Mouse (Mus musculus): Measurements from ENCODE around the gene Tk1. TPM values are rescaled to one million over a fixed set of nuclear protein-coding genes. Genes with fewer than 3 reads are reported as not detected.

The Tk1 gene
- 15.3 and 19.7 TPM in 2 replicates for polyA plus RNA-seq (2015; fragmentation: Nextera tagmentation; extraction: Ambion mirVana)

DNA sequence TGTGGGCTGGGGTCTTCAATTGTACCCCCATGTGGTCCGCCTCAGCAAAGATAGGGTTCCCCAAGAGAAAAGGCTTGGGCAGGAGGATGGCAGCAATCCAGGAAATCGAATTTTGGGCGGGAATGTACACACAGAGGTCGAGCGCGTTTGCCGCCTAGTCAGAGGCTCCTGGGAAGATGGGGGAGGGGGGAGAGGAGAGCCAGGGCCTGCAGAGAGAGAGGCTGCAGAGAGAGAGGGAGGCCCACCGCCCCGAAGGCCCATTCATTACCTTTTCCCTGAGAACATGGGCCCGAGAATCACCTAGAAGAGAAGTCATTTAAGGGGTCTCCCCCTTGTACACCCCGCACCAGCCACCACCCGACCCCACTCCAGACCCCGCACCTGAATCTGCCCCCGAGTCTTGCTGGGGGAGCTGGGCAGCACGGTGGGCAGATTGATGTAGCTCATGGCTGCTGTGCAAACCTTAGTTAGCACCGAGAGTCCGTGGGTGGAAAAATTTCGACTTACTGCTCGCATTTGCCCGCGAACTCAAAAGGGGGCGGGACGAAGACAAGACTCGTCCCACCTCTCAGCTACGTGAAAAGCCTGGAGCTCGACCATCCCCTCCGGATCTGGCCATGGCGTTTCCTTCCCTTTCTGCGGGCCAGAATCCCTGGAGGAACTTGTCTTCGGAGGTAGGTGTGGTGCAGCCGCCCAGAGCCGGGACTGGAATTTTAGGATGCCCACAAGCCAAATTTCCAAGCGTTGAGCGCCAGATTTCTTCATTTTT lies at the start of gene Tk1, which contains the start of gene Afmid:
Gene Tk1 (minus strand): TSS at position 760 of the 769 bp plus-strand sequence.
Gene Afmid (plus strand): TSS at position 592 of the 769 bp plus-strand sequence.
- under 1% methylated on average over 34 of the region's 34 CpGs for WGBS
- ATAC-seq (replicated peaks), result peak; percentile 51; the same call in 1 of the 2 replicates
- peaks cover 33% of the 10 kb centered on the region for H3K4me1 ChIP-seq
- peak within 1 kb of the TSS; percentile 28 for H3K9ac ChIP-seq
- peak within 1 kb of the TSS; percentile 48 for H3K27ac ChIP-seq
- H3K4me3 ChIP-seq, result peak within 1 kb of the TSS; percentile 36
- peak within 1 kb of the TSS; percentile 91 for H3K4me2 ChIP-seq
- H3K36me3 ChIP-seq (replicated peaks), result no peaks in the 10 kb centered on the region
- no peaks in the 10 kb centered on the region for H3K27me3 ChIP-seq (replicated peaks)
- H3K9me3 ChIP-seq, result no peaks in the 10 kb centered on the region

DNA sequence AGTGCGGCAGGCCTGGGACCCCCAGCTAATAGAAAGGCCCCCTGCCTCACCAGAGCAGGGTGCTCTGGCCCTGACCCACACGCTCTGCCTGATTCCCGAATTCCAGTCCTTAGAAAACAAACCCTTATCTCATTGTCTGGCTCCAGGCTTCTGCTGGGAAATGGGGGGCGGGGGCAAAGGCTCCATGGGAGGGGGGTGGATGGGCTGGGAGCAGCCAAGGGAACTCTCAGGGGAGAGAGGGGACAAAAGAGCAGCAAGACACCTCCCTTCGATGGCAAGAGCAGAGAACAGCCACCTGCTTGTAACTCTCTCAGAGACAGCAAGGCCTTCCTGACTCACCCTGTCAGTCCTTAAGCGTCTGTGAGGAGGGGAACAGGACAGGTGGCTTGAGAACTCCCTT lies 49.8 kb upstream of the Tk1 start:
- no peaks in the 10 kb centered on the region for H3K36me3 ChIP-seq (replicated peaks)
- H3K4me1 ChIP-seq, result peaks cover 28% of the 10 kb centered on the region
- no peak overlapping the region for H3K4me3 ChIP-seq
- no peaks in the 10 kb centered on the region for H3K27me3 ChIP-seq (replicated peaks)
- H3K27ac ChIP-seq, result no peak overlapping the region
- H3K9me3 ChIP-seq, result no peaks in the 10 kb centered on the region
- 14% methylated on average over 6 of the region's 6 CpGs for WGBS
- no peak overlapping the region for H3K9ac ChIP-seq
- no peak overlapping the region for H3K4me2 ChIP-seq
- no peak for ATAC-seq (replicated peaks)

DNA sequence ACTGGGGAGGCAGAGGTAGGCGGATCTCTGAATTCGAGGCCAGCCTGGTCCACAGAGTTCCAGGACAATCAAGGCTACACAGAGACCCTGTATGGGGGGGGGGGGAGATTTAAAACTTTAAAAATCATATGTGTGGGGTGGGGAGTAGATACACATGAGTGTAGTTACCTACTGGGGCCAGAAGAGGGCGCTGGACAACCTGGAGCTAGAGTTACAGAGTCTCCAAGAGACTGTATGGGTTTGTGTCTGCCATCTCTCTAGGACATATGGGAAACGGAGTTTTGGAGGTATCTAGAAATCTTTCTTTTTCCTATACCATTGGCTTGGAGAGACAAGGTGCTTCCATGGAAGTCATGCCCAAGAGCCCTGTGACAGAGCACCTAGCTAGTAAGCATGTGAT lies 48.5 kb upstream of the Tk1 start:
- 54% methylated on average over 4 of the region's 4 CpGs for WGBS
- no peaks in the 10 kb centered on the region for H3K36me3 ChIP-seq (replicated peaks)
- no peak overlapping the region for H3K9ac ChIP-seq
- no peak for ATAC-seq (replicated peaks)
- H3K4me3 ChIP-seq, result no peak overlapping the region
- H3K27me3 ChIP-seq (replicated peaks), result no peaks in the 10 kb centered on the region
- no peaks in the 10 kb centered on the region for H3K9me3 ChIP-seq
- no peak overlapping the region for H3K4me2 ChIP-seq
- no peak overlapping the region for H3K27ac ChIP-seq
- H3K4me1 ChIP-seq, result peaks cover 32% of the 10 kb centered on the region

DNA sequence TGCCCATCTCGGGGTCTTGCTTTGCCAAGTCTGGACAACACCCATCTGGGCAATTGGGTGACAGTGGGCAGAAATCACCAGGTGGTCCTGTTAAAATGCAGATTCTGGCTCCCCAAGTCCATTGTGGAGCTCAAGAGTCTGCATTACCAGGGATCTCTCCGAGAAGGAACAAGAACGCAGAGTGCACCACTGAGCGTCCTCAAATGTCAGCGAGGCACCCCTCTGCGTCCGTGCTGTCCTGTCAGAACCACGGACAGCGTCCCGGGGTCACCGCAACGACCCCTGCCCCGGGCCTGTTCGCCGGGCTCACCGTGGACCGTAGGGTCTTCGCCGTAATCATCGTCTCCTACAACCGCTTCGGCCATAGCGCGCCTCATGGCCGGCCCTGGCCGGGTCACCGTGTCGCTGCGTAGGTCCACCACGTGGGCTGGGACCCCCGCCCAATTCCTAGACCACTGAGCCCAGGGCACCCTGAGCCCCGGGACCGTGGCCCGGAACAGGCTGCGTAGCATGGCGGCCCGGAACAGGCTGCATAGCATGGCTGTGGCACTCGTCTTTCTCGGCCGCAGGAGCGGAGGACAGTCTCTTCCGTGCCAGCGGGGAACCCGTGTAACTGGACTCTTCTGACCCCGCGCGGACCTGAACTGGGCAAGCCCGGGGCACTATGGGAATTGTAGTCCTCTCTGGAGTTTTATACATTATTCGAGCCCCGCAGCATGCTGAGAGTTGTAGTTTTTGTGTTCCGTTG lies 47.1 kb upstream of the Tk1 start, which contains the start of gene Tha1:
Gene Tha1 (minus strand): TSS at position 621 of the 748 bp plus-strand sequence.
- Histone ChIP-seq H3K27ac (no peak within 1 kb of the TSS; the same call in 1 of the 2 replicates), H3K27me3 (replicated peaks) (no peaks in the 10 kb centered on the region), H3K9me3 (no peaks in the 10 kb centered on the region), H3K36me3 (replicated peaks) (no peaks in the 10 kb centered on the region), H3K4me1 (peaks cover 21% of the 10 kb centered on the region), H3K4me3 (peak within 1 kb of the TSS; percentile 56), H3K9ac (peak within 1 kb of the TSS; percentile 64), H3K4me2 (peak within 1 kb of the TSS; percentile 74)
- peak; percentile 80 for ATAC-seq (replicated peaks)
- 2% methylated on average over 51 of the region's 51 CpGs for WGBS

DNA sequence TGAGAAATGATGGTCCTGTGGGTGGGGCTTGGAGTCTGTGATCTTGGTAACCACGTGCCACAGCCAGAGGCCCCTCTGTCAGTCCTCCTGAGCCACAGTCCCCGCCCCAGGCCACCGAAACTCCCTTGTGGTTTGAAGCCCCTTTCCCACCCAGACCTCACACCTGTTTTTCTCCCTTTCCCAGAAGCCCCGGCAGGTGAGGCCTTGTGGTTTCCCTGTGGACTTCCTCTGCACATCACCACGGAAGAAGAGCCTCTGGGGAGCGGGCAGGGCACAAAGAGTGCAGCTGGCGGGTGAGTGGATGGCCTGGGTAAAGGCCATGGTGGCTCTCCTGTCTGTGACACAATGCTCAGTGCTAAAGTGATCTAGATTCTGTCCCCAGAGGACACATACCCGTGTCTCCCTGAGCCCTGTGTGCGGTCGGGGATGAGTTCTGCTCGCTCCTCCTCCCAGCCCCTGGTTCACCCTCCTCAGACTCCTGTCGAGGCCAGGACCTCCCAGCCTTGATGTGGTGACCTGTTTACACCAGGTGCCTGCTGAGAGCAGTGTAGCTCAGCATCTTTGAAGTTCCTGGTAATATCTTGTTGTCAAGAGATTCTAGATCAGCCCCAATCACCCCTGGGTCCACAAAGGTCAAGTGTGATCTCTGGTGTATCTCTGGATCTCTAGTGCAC lies 46.2 kb upstream of the Tk1 start:
- no peak for ATAC-seq (replicated peaks)
- 65% methylated on average over 12 of the region's 12 CpGs for WGBS
- H3K27me3 ChIP-seq (replicated peaks), result no peaks in the 10 kb centered on the region
- no peaks in the 10 kb centered on the region for H3K36me3 ChIP-seq (replicated peaks)
- no peaks in the 10 kb centered on the region for H3K9me3 ChIP-seq
- H3K9ac ChIP-seq, result no peak overlapping the region
- peaks cover 18% of the 10 kb centered on the region for H3K4me1 ChIP-seq
- peak overlapping the region; percentile 74 for H3K4me2 ChIP-seq
- no peak overlapping the region for H3K27ac ChIP-seq
- no peak overlapping the region for H3K4me3 ChIP-seq

DNA sequence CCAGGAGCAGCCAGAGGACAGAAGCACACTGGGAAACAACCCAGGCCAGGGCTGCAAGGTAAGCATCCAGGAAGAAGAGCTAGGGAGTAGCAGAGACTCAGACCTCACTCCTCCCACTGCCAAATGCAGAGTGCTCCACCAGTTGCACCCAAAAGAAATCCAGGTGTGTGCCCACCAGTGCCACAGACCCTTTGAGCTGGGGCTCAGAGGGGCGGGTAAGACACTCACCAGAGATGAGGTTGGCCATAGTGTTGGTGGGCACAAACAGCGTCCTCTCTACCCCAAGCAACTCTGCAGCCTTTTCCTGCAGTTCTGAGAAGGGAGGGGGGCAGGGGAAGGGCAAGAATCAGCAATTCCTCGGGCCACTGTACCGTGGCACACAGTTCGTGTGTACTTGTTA lies 45.5 kb upstream of the Tk1 start:
- ATAC-seq (replicated peaks), result no peak

DNA sequence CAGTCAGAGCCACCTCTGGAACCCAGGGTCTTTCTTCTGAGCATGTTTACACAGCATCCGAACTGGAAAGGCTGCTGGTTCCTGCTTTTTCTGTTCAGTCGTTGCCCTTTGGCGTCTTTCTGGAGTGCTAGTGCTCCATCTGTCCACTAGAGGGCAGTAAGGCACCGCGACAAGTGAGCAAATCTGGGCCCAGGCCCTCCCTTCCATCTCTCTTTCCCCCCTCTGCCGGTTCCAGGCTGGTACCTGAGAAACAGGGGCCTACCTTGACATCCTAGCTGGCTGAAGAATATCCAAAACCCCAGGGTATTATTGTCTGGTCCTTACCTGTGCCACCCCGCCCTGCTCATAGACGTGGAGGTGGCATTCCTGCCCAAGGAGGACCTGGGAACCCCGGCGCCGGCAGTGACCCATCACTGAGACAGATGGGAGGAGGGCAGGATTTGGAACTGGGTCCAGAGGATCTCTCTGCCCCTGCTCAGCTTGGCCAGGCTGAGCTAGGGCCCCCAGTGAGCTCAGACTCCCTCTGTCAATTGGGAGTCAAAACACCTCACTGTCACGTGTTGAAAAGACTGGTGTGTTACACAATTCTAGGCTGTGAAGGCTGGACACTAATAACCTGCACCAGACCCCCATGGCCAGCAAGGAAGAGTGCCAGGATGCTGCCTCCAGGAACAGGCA lies 44.9 kb upstream of the Tk1 start:
- no peaks in the 10 kb centered on the region for H3K36me3 ChIP-seq (replicated peaks)
- H3K27me3 ChIP-seq (replicated peaks), result no peaks in the 10 kb centered on the region
- no peak overlapping the region for H3K27ac ChIP-seq
- H3K4me2 ChIP-seq, result no peak overlapping the region
- ATAC-seq (replicated peaks), result peak; percentile 33; the same call in 1 of the 2 replicates
- peaks cover 25% of the 10 kb centered on the region for H3K4me1 ChIP-seq
- 0 out of 2 replicates have a peak overlapping the region, but pooled peaks have one; percentile 24 for H3K9ac ChIP-seq
- WGBS, result 34% methylated on average over 12 of the region's 12 CpGs
- no peak overlapping the region for H3K4me3 ChIP-seq
- H3K9me3 ChIP-seq, result no peaks in the 10 kb centered on the region

More for the DNA sequence above, 45.5 kb upstream of the Tk1 start:
- Histone ChIP-seq H3K27ac (no peak overlapping the region), H3K9ac (no peak overlapping the region), H3K4me3 (no peak overlapping the region), H3K36me3 (replicated peaks) (no peaks in the 10 kb centered on the region), H3K27me3 (replicated peaks) (no peaks in the 10 kb centered on the region), H3K9me3 (no peaks in the 10 kb centered on the region), H3K4me1 (peaks cover 19% of the 10 kb centered on the region), H3K4me2 (no peak overlapping the region)
- WGBS, result 75% methylated on average over 5 of the region's 5 CpGs

DNA sequence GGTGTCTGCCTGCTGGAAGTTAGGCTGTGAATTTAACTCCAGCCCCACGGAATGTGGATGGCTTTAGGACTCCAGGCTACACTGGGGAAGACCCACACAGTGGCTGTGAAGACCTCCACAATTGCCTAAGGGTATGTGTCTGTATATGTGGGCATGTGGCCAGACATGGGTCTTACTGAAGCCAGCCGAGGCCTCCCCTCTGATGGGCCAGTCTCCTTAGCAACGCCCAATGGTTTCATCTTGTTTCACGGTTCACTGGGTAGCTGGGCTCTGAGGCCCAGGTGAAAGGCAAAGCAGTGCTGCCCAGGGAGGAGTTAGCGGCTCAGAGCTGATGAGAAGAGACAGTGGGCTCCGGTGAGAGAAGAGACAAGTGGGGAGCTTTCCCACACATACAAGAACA lies 40.1 kb upstream of the Tk1 start:
- H3K4me3 ChIP-seq, result no peak overlapping the region
- H3K4me1 ChIP-seq, result peaks cover 17% of the 10 kb centered on the region
- 16% methylated on average over 6 of the region's 6 CpGs for WGBS
- H3K4me2 ChIP-seq, result no peak overlapping the region
- no peaks in the 10 kb centered on the region for H3K36me3 ChIP-seq (replicated peaks)
- peaks cover 16% of the 10 kb centered on the region for H3K27me3 ChIP-seq (replicated peaks)
- no peak for ATAC-seq (replicated peaks)
- H3K9ac ChIP-seq, result no peak overlapping the region
- H3K9me3 ChIP-seq, result no peaks in the 10 kb centered on the region
- H3K27ac ChIP-seq, result peak overlapping the region; percentile 8; the same call in 1 of the 2 replicates

DNA sequence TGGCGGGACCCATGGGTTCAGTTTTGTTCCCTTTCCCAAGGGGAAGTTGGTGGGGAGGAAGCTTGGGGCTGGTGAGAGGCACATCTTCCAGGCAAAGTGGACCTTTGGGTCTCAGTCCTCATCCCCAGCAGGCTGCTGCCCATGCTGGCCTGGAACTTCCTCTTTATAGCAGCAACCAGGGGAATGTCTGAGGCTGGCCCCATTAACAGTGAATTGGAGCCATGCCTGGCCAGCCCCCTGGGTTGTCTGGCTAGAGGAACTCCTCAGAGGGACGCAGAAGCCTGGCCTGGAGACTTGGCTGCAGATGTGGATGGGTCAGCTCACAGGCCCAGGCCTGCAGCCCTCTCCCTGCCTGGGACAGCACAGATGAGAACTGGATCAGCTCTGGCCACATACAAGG lies 38.9 kb upstream of the Tk1 start:
- Histone ChIP-seq H3K9me3 (no peaks in the 10 kb centered on the region), H3K9ac (no peak overlapping the region), H3K4me1 (peaks cover 12% of the 10 kb centered on the region), H3K4me3 (no peak overlapping the region), H3K4me2 (no peak overlapping the region), H3K36me3 (replicated peaks) (no peaks in the 10 kb centered on the region), H3K27ac (no peak overlapping the region), H3K27me3 (replicated peaks) (peaks cover 28% of the 10 kb centered on the region)
- 70% methylated on average over 2 of the region's 2 CpGs for WGBS
- no peak for ATAC-seq (replicated peaks)

DNA sequence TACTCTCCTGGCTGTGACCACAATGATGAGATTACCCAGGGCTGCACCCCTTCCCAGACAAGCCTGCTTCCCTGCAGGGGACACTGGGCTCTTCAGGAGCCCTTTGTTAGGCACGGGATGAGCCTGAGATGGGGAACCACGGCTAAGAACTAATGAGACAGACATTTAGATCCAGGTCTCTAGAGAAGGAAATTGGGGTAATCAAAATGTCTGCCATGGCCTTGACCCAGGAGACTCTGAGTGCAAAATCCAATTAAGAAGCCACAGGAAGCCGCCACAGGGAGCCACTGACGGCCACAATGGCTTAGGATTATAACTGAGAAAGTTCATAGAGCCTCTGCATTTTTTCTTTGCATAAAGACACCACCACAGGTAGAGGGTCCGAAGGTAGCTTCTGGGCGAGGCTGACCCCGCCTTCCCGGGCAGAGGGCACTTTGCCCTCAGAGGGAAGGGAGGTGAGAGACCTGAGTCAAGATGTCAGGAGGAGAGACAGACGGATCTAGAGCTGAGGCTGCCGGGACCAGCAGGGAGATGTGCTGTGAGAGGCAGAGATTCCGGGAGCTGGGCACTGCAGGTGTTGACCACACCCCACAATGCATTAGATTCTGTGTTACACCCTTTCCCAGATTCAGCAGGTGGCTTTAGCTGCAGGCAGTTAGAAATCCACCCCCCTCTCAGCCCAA lies 37.4 kb upstream of the Tk1 start:
- no peak overlapping the region for H3K27ac ChIP-seq
- no peak for ATAC-seq (replicated peaks)
- H3K9me3 ChIP-seq, result no peaks in the 10 kb centered on the region
- no peaks in the 10 kb centered on the region for H3K36me3 ChIP-seq (replicated peaks)
- no peak overlapping the region for H3K4me3 ChIP-seq
- peaks cover 12% of the 10 kb centered on the region for H3K4me1 ChIP-seq
- 25% methylated on average over 11 of the region's 11 CpGs for WGBS
- H3K4me2 ChIP-seq, result no peak overlapping the region
- no peak overlapping the region for H3K9ac ChIP-seq
- peaks cover 31% of the 10 kb centered on the region for H3K27me3 ChIP-seq (replicated peaks)

DNA sequence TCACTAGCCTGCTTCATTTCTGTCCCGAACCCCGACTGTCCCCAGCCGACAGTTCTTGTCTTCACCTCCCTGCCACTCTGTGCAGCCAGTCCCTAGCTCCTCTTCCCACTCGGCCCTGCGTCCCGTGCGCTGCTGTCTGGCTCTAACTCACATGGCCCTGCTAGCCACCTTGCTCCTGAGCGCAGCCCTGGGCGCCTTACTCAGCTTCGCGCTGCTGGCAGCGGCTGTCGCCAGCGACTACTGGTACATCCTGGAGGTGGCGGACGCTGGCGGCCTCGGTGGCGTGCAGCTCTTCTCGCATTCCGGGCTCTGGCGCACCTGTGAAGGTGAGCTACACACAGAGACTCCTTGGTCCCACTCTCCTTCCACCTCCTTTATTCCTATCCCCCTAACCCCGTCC lies 34.7 kb upstream of the Tk1 start, which contains the start of gene Tmem235:
Gene Tmem235 (plus strand): TSS at position 152 of the 400 bp plus-strand sequence.
- Histone ChIP-seq H3K4me2 (peak within 1 kb of the TSS; percentile 24), H3K36me3 (replicated peaks) (no peaks in the 10 kb centered on the region), H3K4me1 (peaks cover 4% of the 10 kb centered on the region; the same call in 1 of the 2 replicates), H3K9me3 (no peaks in the 10 kb centered on the region), H3K27me3 (replicated peaks) (peaks cover 31% of the 10 kb centered on the region), H3K27ac (no peak within 1 kb of the TSS), H3K9ac (no peak within 1 kb of the TSS), H3K4me3 (no peak within 1 kb of the TSS)
- no peak for ATAC-seq (replicated peaks)
- WGBS, result 4% methylated on average over 23 of the region's 23 CpGs

All from midbrain, embryonic 15.5 days (tissue).